In genomic region chr16:90421551-90421950, GRCm38 (mm10) we compare ENCODE assay signal across 10 mouse cellular contexts. TPM values are rescaled to one million over a fixed set of nuclear protein-coding genes. Genes with fewer than 3 reads are reported as not detected.
DNase-seq lines count a peak whose midpoint lies in the region; ATAC-seq and TF ChIP-seq lines count a peak whose summit lies in the region.
"Had no signal": no experiment of that assay in that cellular context is flagged by ENCODE, and none has a peak within 500 bp of the region (broad histone marks: within the 10 kb centered on the region; RNA-seq: fewer than 3 reads in every experiment).

No protein-coding gene starts in this region.

- no peak overlapping the region for H3K4me3 ChIP-seq in heart, postnatal 0 days (ENCODE audit: low read depth, low read length)
- H3K4me3 ChIP-seq in forebrain, postnatal 0 days (ENCODE audit: low read depth, low read length): no peak overlapping the region
- no peak overlapping the region for H3K4me3 ChIP-seq in midbrain, embryonic 14.5 days (replicated peaks; ENCODE audit: low read depth, low read length)
- no peak overlapping the region for H3K4me3 ChIP-seq in cerebellum, adult 2 months (replicated peaks; ENCODE audit: insufficient read depth, low read depth, low read length)
- H3K4me3 ChIP-seq: erythroblast, embryonic 14.5 days had no signal

- no peak overlapping the region; the same call in 1 of the 2 replicates for H3K9ac ChIP-seq in heart, postnatal 0 days (replicated peaks; ENCODE audit: low read depth, low read length)
- H3K9ac ChIP-seq in forebrain, postnatal 0 days: 0 out of 2 replicates have a peak overlapping the region, but pooled peaks have one; percentile 7
- no peak overlapping the region; the same call in 1 of the 2 replicates for H3K9ac ChIP-seq in midbrain, embryonic 14.5 days (replicated peaks; ENCODE audit: low read length)

- ATAC-seq in heart, postnatal 0 days (ENCODE audit: insufficient read depth, low read depth): no peak
- ATAC-seq in forebrain, postnatal 0 days: peak; percentile 25; the same call in 1 of the 2 replicates
- ATAC-seq in midbrain, embryonic 14.5 days (ENCODE audit: low FRiP score, low TSS enrichment): no peak

- no peak for TF ChIP-seq CTCF in heart, postnatal 0 days (IDR thresholded peaks at IDR 0.05; ENCODE audit: low read depth)
- no peak for TF ChIP-seq CTCF in brain, embryonic 14.5 days (IDR thresholded peaks at IDR 0.05; ENCODE audit: borderline replicate concordance, extremely low read depth, insufficient read depth, insufficient read length)
- TF ChIP-seq CTCF in forebrain, postnatal 0 days (IDR thresholded peaks at IDR 0.05; ENCODE audit: low read depth): no peak
- no peak for TF ChIP-seq CTCF in cerebellum, adult 2 months (IDR thresholded peaks at IDR 0.05; ENCODE audit: borderline replicate concordance, insufficient read depth, low read depth, low read length)

- TF ChIP-seq POLR2A in brain, embryonic 14.5 days (IDR thresholded peaks at IDR 0.05; ENCODE audit: borderline replicate concordance, extremely low read depth, insufficient read depth, insufficient read length, poor library complexity, severe bottlenecking): no peak
- TF ChIP-seq POLR2A in cerebellum, adult 2 months (IDR thresholded peaks at IDR 0.05; ENCODE audit: borderline replicate concordance, insufficient read depth, low read length): no peak

- H3K27ac ChIP-seq in heart, postnatal 0 days (ENCODE audit: low read depth): peak overlapping the region; percentile 27; the same call in 1 of the 2 replicates
- H3K27ac ChIP-seq in forebrain, postnatal 0 days (ENCODE audit: low read depth, low read length): peak overlapping the region; percentile 79
- H3K27ac ChIP-seq in midbrain, embryonic 14.5 days (replicated peaks; ENCODE audit: low read depth, low read length): peak overlapping the region; percentile 71
- no peak overlapping the region for H3K27ac ChIP-seq in cerebellum, adult 2 months (ENCODE audit: insufficient read depth, low read length)

- no peak overlapping the region for H3K4me2 ChIP-seq in heart, postnatal 0 days (ENCODE audit: low read depth, low read length)
- peak overlapping the region; percentile 10; the same call in 1 of the 2 replicates for H3K4me2 ChIP-seq in forebrain, postnatal 0 days (ENCODE audit: low read depth)
- 0 out of 2 replicates have a peak overlapping the region, but pooled peaks have one; percentile 1 for H3K4me2 ChIP-seq in midbrain, embryonic 14.5 days (ENCODE audit: low read length)

- no peak for DNase-seq in heart, postnatal 0 days (ENCODE audit: low spot score)
- no peak for DNase-seq in heart, adult 18-20 months
- peak; percentile 91 for DNase-seq in brain, embryonic 14.5 days (ENCODE audit: low read depth)
- peak; percentile 55 for DNase-seq in forebrain, postnatal 0 days
- DNase-seq in midbrain, embryonic 14.5 days: peak; percentile 63
- no peak for DNase-seq in thymus, postnatal 14 days
- no peak for DNase-seq in cerebellum, adult 2 months
- no peak for DNase-seq in urinary bladder, adult 2 months (ENCODE audit: low spot score)
- DNase-seq: thymus, adult 18-20 months had no signal

- WGBS in heart, postnatal 0 days: 66% methylated on average over 8 of the region's 8 CpGs
- WGBS in forebrain, postnatal 0 days: 5% methylated on average over 8 of the region's 8 CpGs
- 21% methylated on average over 8 of the region's 8 CpGs for WGBS in midbrain, embryonic 14.5 days
- 48% methylated on average over 8 of the region's 8 CpGs for WGBS in cerebellum, adult 2 months

- peaks cover 32% of the 10 kb centered on the region for H3K4me1 ChIP-seq in heart, postnatal 0 days (ENCODE audit: control insufficient read depth, insufficient read depth)
- peaks cover 34% of the 10 kb centered on the region for H3K4me1 ChIP-seq in forebrain, postnatal 0 days (ENCODE audit: insufficient read depth)
- peaks cover 48% of the 10 kb centered on the region for H3K4me1 ChIP-seq in midbrain, embryonic 14.5 days (ENCODE audit: control insufficient read depth, insufficient read depth, low read length)
- peaks cover 3% of the 10 kb centered on the region; the same call in 1 of the 2 replicates for H3K4me1 ChIP-seq in cerebellum, adult 2 months (ENCODE audit: control insufficient read depth, insufficient read depth, low read length)

- no peaks in the 10 kb centered on the region for H3K27me3 ChIP-seq in heart, postnatal 0 days (ENCODE audit: control insufficient read depth, insufficient read depth, low read length)
- no peaks in the 10 kb centered on the region for H3K27me3 ChIP-seq in forebrain, postnatal 0 days (ENCODE audit: insufficient read depth, low read length)
- H3K27me3 ChIP-seq in midbrain, embryonic 14.5 days (ENCODE audit: control insufficient read depth, insufficient read depth, low read length): no peaks in the 10 kb centered on the region
- no peaks in the 10 kb centered on the region for H3K27me3 ChIP-seq in cerebellum, adult 2 months (ENCODE audit: control insufficient read depth, insufficient read depth, low read length)

- no peaks in the 10 kb centered on the region for H3K36me3 ChIP-seq in heart, postnatal 0 days (replicated peaks; ENCODE audit: control insufficient read depth, insufficient read depth, low read length)
- no peaks in the 10 kb centered on the region for H3K36me3 ChIP-seq in forebrain, postnatal 0 days (ENCODE audit: insufficient read depth)
- no peaks in the 10 kb centered on the region for H3K36me3 ChIP-seq in midbrain, embryonic 14.5 days (ENCODE audit: control insufficient read depth, insufficient read depth, low read length)

- no peak for TF ChIP-seq EP300 in heart, postnatal 0 days (IDR thresholded peaks at IDR 0.05; ENCODE audit: low read depth)

- H3K9me3 ChIP-seq in heart, postnatal 0 days (replicated peaks; ENCODE audit: control insufficient read depth, low read length): no peaks in the 10 kb centered on the region
- no peaks in the 10 kb centered on the region for H3K9me3 ChIP-seq in forebrain, postnatal 0 days (ENCODE audit: low read length)
- H3K9me3 ChIP-seq in midbrain, embryonic 14.5 days (ENCODE audit: control insufficient read depth, low read length): no peaks in the 10 kb centered on the region

RNA-seq across cellular contexts. Expression of gene Hunk, which starts 35.7 kb away (rescaled TPM):
- 3.3 and 7.7 TPM in 2 replicates for total RNA-seq in heart, postnatal 0 days (2014; rRNA removed; ENCODE audit: low replicate concordance)
- 1.4 and 1.6 TPM in 2 replicates for polyA plus RNA-seq in heart, postnatal 0 days (2015; fragmentation: Nextera tagmentation; extraction: Ambion mirVana)
- under 1 TPM; 0.36 to 0.40 TPM for total RNA-seq in heart, adult 18-20 months (2021)
- polyA plus RNA-seq in brain, embryonic 14.5 days (2012; rRNA removed): 14.3 and 19.4 TPM in 2 replicates
- total RNA-seq in forebrain, postnatal 0 days (2014; rRNA removed): 12.9 and 20.6 TPM in 2 replicates
- polyA plus RNA-seq in forebrain, postnatal 0 days (2015; fragmentation: Nextera tagmentation; extraction: Ambion mirVana): 4.2 and 5.2 TPM in 2 replicates
- 8.1 and 8.7 TPM in 2 replicates for polyA plus RNA-seq in midbrain, embryonic 14.5 days (2014; fragmentation: Nextera tagmentation; extraction: Ambion mirVana)
- 12.6 and 12.8 TPM in 2 replicates for polyA plus RNA-seq in cerebellum, adult 2 months (2012; rRNA removed)
- polyA plus RNA-seq in urinary bladder, adult 2 months (2012; rRNA removed): 3.2 and 4.0 TPM in 2 replicates
- polyA plus RNA-seq: erythroblast, embryonic 14.5 days had no signal

Comparison
In these comparisons a context has a peak if more than half of its experiments do, and no peak if none do; other contexts are left out.
1. DNase-seq: peak in brain, embryonic 14.5 days (single experiment), forebrain, postnatal 0 days (single experiment) and midbrain, embryonic 14.5 days (single experiment); none in heart, postnatal 0 days (single experiment), heart, adult 18-20 months (0 of 2), thymus, postnatal 14 days (single experiment), cerebellum, adult 2 months (0 of 2) and urinary bladder, adult 2 months (single experiment).